Mouse (Mus musculus): Measurements from ENCODE around the gene Adipor2.

The Adipor2 gene

GRCm38 (mm10) chr6:119307867-119308413 lies 109.6 kb downstream of the Adipor2 start:
- DNase-seq: no peak

DNA sequence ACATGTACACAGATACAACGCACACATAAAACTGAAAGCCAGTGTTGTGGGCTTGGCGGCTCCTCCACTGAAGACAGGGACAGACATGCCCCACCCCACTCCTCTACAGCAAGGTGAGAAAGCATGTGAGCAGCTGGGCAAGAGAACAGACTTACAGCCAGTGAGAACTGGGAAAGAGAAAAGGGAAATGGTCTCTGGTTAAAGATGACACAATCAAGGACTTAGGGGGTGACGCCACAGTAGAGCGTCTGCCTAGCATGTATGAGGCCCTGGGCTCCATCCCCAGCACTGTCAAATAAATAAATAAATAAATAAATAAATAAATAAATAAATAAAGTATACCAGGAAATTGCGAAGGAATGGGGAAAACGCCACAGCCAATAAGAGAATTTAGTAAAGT lies 114.2 kb downstream of the Adipor2 start:
- DNase-seq: no peak
